Mouse (Mus musculus): ENCODE measurements around the gene Gm43951. TPM values are rescaled to one million over a fixed set of nuclear protein-coding genes. Genes with fewer than 3 reads are reported as not detected.

The Gm43951 gene
- 0.10 TPM in 1 of 2 replicates, not detected in the other for polyA plus RNA-seq (2014; fragmentation: Nextera tagmentation; extraction: Ambion mirVana)

- peak within 1 kb of the TSS; percentile 83 for H3K9ac ChIP-seq (replicated peaks; ENCODE audit: low read length)
- peaks cover 3% of the 10 kb centered on the region for H3K36me3 ChIP-seq (replicated peaks; ENCODE audit: control insufficient read depth, insufficient read depth, low read depth, low read length)
- no peaks in the 10 kb centered on the region for H3K9me3 ChIP-seq (replicated peaks; ENCODE audit: control insufficient read depth, low read length)
- ATAC-seq (replicated peaks; ENCODE audit: insufficient number of reproducible peaks, low FRiP score, low TSS enrichment, low read depth) (peak; percentile 39; the same call in 1 of the 2 replicates), DNase-seq (ENCODE audit: low spot score) (peak; percentile 51)
- H3K4me2 ChIP-seq (ENCODE audit: low read depth, low read length): peak within 1 kb of the TSS; percentile 78
- no peak within 1 kb of the TSS for H3K27ac ChIP-seq (replicated peaks; ENCODE audit: low read depth, low read length)
- H3K27me3 ChIP-seq (ENCODE audit: control insufficient read depth, insufficient read depth, low read length): no peaks in the 10 kb centered on the region
- under 1% methylated on average over 42 of the region's 43 CpGs for WGBS
- peak within 1 kb of the TSS; percentile 81 for H3K4me3 ChIP-seq (ENCODE audit: low read depth, low read length)
- H3K4me1 ChIP-seq (ENCODE audit: control insufficient read depth, insufficient read depth, low read length): no peaks in the 10 kb centered on the region
Observed at GRCm38 (mm10) chr11:72206341-72207203, at the start of gene Gm43951. TSS of gene Gm43951 (minus strand) at chr11:72206840.

GRCm38 (mm10) chr11:72256441-72256840 is 49.8 kb upstream of the Gm43951 start:
- Histone ChIP-seq H3K27ac (replicated peaks; ENCODE audit: low read depth, low read length) (no peak overlapping the region), H3K4me1 (ENCODE audit: control insufficient read depth, insufficient read depth, low read length) (no peaks in the 10 kb centered on the region), H3K4me3 (ENCODE audit: low read depth, low read length) (no peak overlapping the region), H3K27me3 (ENCODE audit: control insufficient read depth, insufficient read depth, low read length) (no peaks in the 10 kb centered on the region), H3K9ac (replicated peaks; ENCODE audit: low read length) (no peak overlapping the region), H3K4me2 (ENCODE audit: low read depth, low read length) (no peak overlapping the region), H3K36me3 (replicated peaks; ENCODE audit: control insufficient read depth, insufficient read depth, low read depth, low read length) (no peaks in the 10 kb centered on the region), H3K9me3 (replicated peaks; ENCODE audit: control insufficient read depth, low read length) (no peaks in the 10 kb centered on the region)
- ATAC-seq (replicated peaks; ENCODE audit: insufficient number of reproducible peaks, low FRiP score, low TSS enrichment, low read depth): no peak
- no peak for DNase-seq (ENCODE audit: low spot score)
- 67% methylated on average over 2 of the region's 2 CpGs for whole genome bisulfite sequencing

- WGBS: 92% methylated on average over 4 of the region's 4 CpGs
- no peaks in the 10 kb centered on the region for H3K9me3 ChIP-seq (replicated peaks; ENCODE audit: control insufficient read depth, low read length)
Observed at GRCm38 (mm10) chr11:72255629-72256028, 49.0 kb upstream of the Gm43951 start.

GRCm38 (mm10) chr11:72245196-72245753 is 38.6 kb upstream of the Gm43951 start:
- 51% methylated on average over 8 of the region's 8 CpGs for WGBS
- H3K27me3 ChIP-seq (ENCODE audit: control insufficient read depth, insufficient read depth, low read length): no peaks in the 10 kb centered on the region; the same call in 1 of the 2 replicates
- no peaks in the 10 kb centered on the region for H3K9me3 ChIP-seq (replicated peaks; ENCODE audit: control insufficient read depth, low read length)
- no peak overlapping the region for H3K4me2 ChIP-seq (ENCODE audit: low read depth, low read length)
- no peak overlapping the region for H3K9ac ChIP-seq (replicated peaks; ENCODE audit: low read length)
- ATAC-seq (replicated peaks; ENCODE audit: insufficient number of reproducible peaks, low FRiP score, low TSS enrichment, low read depth) (no peak), DNase-seq (ENCODE audit: low spot score) (peak; percentile 61)
- H3K4me3 ChIP-seq (ENCODE audit: low read depth, low read length): no peak overlapping the region
- no peaks in the 10 kb centered on the region for H3K36me3 ChIP-seq (replicated peaks; ENCODE audit: control insufficient read depth, insufficient read depth, low read depth, low read length)
- no peaks in the 10 kb centered on the region for H3K4me1 ChIP-seq (ENCODE audit: control insufficient read depth, insufficient read depth, low read length)
- no peak overlapping the region for H3K27ac ChIP-seq (replicated peaks; ENCODE audit: low read depth, low read length)

More at GRCm38 (mm10) chr11:72255629-72256028, 49.0 kb upstream of the Gm43951 start:
- ATAC-seq (replicated peaks; ENCODE audit: insufficient number of reproducible peaks, low FRiP score, low TSS enrichment, low read depth): no peak
- Histone ChIP-seq H3K4me2 (ENCODE audit: low read depth, low read length) (no peak overlapping the region), H3K27me3 (ENCODE audit: control insufficient read depth, insufficient read depth, low read length) (no peaks in the 10 kb centered on the region), H3K4me3 (ENCODE audit: low read depth, low read length) (no peak overlapping the region), H3K9ac (replicated peaks; ENCODE audit: low read length) (no peak overlapping the region), H3K36me3 (replicated peaks; ENCODE audit: control insufficient read depth, insufficient read depth, low read depth, low read length) (no peaks in the 10 kb centered on the region), H3K27ac (replicated peaks; ENCODE audit: low read depth, low read length) (no peak overlapping the region), H3K4me1 (ENCODE audit: control insufficient read depth, insufficient read depth, low read length) (no peaks in the 10 kb centered on the region)
- no peak for DNase-seq (ENCODE audit: low spot score)

- Histone ChIP-seq H3K27ac (replicated peaks; ENCODE audit: low read depth, low read length) (no peak overlapping the region), H3K27me3 (ENCODE audit: control insufficient read depth, insufficient read depth, low read length) (no peaks in the 10 kb centered on the region), H3K4me3 (ENCODE audit: low read depth, low read length) (no peak overlapping the region), H3K4me1 (ENCODE audit: control insufficient read depth, insufficient read depth, low read length) (no peaks in the 10 kb centered on the region), H3K4me2 (ENCODE audit: low read depth, low read length) (no peak overlapping the region), H3K9me3 (replicated peaks; ENCODE audit: control insufficient read depth, low read length) (no peaks in the 10 kb centered on the region), H3K9ac (replicated peaks; ENCODE audit: low read length) (no peak overlapping the region), H3K36me3 (replicated peaks; ENCODE audit: control insufficient read depth, insufficient read depth, low read depth, low read length) (no peaks in the 10 kb centered on the region)
- 66% methylated on average over 4 of the region's 4 CpGs for WGBS
- DNase-seq (ENCODE audit: low spot score) (no peak), ATAC-seq (replicated peaks; ENCODE audit: insufficient number of reproducible peaks, low FRiP score, low TSS enrichment, low read depth) (no peak)
Observed at GRCm38 (mm10) chr11:72240062-72240860, 33.6 kb upstream of the Gm43951 start.

GRCm38 (mm10) chr11:72234013-72234412 is 27.4 kb upstream of the Gm43951 start:
- H3K27me3 ChIP-seq (ENCODE audit: control insufficient read depth, insufficient read depth, low read length): no peaks in the 10 kb centered on the region
- no peaks in the 10 kb centered on the region for H3K36me3 ChIP-seq (replicated peaks; ENCODE audit: control insufficient read depth, insufficient read depth, low read depth, low read length)
- 69% methylated on average over 5 of the region's 5 CpGs for WGBS
- no peak overlapping the region for H3K27ac ChIP-seq (replicated peaks; ENCODE audit: low read depth, low read length)
- H3K9ac ChIP-seq (replicated peaks; ENCODE audit: low read length): no peak overlapping the region
- H3K9me3 ChIP-seq (replicated peaks; ENCODE audit: control insufficient read depth, low read length): no peaks in the 10 kb centered on the region
- no peak overlapping the region for H3K4me2 ChIP-seq (ENCODE audit: low read depth, low read length)
- H3K4me1 ChIP-seq (ENCODE audit: control insufficient read depth, insufficient read depth, low read length): no peaks in the 10 kb centered on the region
- H3K4me3 ChIP-seq (ENCODE audit: low read depth, low read length): no peak overlapping the region
- ATAC-seq (replicated peaks; ENCODE audit: insufficient number of reproducible peaks, low FRiP score, low TSS enrichment, low read depth) (no peak), DNase-seq (ENCODE audit: low spot score) (no peak)

GRCm38 (mm10) chr11:72232991-72233390 is 26.4 kb upstream of the Gm43951 start:
- WGBS: 62% methylated on average over 1 of the region's 1 CpGs

More at GRCm38 (mm10) chr11:72232991-72233390, 26.4 kb upstream of the Gm43951 start:
- ATAC-seq (replicated peaks; ENCODE audit: insufficient number of reproducible peaks, low FRiP score, low TSS enrichment, low read depth) (no peak), DNase-seq (ENCODE audit: low spot score) (no peak)
- Histone ChIP-seq H3K36me3 (replicated peaks; ENCODE audit: control insufficient read depth, insufficient read depth, low read depth, low read length) (no peaks in the 10 kb centered on the region), H3K27ac (replicated peaks; ENCODE audit: low read depth, low read length) (no peak overlapping the region), H3K9me3 (replicated peaks; ENCODE audit: control insufficient read depth, low read length) (no peaks in the 10 kb centered on the region), H3K4me3 (ENCODE audit: low read depth, low read length) (no peak overlapping the region), H3K4me2 (ENCODE audit: low read depth, low read length) (no peak overlapping the region), H3K4me1 (ENCODE audit: control insufficient read depth, insufficient read depth, low read length) (no peaks in the 10 kb centered on the region), H3K27me3 (ENCODE audit: control insufficient read depth, insufficient read depth, low read length) (no peaks in the 10 kb centered on the region), H3K9ac (replicated peaks; ENCODE audit: low read length) (no peak overlapping the region)
